Mouse (Mus musculus): Measurements from ENCODE around the gene Hnf1b.

Gene Hnf1b

DNA sequence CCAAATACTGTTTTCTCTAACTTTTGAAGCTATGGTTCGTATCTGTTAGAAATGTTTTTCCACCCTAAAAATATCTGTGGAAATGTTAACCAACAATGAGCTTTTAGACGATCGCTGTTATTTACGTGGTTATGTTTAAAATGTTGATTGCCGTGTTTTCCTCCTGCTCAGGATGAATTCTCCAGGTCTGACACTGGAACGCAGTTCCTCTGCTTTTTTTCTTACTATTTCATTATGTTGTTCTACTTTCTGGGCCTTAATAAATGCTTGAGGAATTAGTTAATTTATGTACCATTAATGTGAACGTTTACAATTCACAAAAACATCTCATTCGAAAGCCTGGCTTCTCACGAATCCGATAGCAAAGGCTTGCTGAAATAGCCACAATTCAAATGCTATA lies 4.2 kb downstream of the Hnf1b start:
- DNase-seq, result no peak

DNA sequence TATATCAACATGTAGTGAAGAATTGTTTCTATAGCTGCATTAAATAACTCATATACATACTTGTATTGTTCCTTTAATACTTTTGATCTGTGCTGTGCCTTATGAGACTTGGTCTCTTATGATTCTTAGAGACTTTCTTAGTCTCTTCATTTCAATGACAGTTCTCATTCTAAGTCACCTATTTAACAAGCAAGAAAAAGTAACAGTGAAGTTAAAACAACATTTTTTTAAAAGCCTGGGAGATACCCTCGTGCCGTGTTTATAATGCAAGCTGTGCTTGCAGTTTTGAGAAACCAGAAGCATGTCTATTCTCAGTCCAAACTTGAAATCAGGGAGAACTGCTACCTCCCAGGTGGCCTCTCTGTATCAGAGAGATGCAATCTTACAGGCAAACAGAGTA lies 4.8 kb downstream of the Hnf1b start:
- no peak for DNase-seq

- DNase-seq, result no peak
Observed at GRCm38 (mm10) chr11:83857256-83857655, 7.4 kb downstream of the Hnf1b start.

- no peak for DNase-seq
Observed at GRCm38 (mm10) chr11:83865286-83865685, 15.4 kb downstream of the Hnf1b start.

DNA sequence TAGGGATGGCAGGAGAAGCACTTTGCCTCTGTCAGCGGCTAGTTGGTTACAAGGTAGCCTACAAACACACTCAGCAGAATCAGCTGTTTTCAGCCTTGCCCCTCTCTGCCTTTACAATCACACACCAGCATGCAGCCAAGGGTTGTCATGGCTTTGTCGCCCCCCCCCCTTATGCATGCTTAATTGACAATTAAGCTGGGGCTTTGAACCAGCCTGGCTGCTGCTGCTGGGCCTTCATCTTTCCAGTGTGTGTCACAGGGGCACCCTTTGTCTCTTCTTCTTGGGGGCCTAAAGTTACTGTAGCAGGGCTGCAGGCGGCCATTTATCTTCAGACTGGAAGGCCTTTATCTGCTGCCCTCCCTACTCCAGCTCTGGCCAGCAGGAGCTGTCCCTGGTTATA lies 17.7 kb downstream of the Hnf1b start:
- no peak for DNase-seq

DNA sequence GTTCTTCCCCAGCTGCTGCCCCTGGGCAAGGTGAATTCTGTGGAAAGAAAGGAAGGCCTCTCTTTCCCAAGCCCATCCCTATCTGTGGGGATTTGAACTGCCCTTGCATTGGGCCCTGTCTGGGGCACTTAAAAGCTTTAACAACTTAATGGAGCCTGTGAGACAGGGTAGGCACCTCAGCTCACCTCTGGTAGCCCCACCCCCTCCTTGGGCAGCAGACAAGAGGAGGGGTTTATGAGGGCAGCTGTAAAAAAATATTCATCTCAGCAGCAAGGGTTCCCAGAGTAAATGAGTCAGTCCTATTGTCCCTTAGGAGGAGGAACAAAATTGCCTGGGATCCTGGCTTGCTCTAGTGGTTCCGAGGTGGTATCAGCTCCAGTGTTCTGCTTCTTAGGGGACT lies 19.3 kb downstream of the Hnf1b start:
- no peak for DNase-seq

- no peak for DNase-seq
Observed at GRCm38 (mm10) chr11:83869686-83870085, 19.8 kb downstream of the Hnf1b start.

- no peak for DNase-seq
Observed at GRCm38 (mm10) chr11:83871780-83872554, 22.1 kb downstream of the Hnf1b start.

GRCm38 (mm10) chr11:83873509-83873908 lies 23.6 kb downstream of the Hnf1b start:
- no peak for DNase-seq

DNA sequence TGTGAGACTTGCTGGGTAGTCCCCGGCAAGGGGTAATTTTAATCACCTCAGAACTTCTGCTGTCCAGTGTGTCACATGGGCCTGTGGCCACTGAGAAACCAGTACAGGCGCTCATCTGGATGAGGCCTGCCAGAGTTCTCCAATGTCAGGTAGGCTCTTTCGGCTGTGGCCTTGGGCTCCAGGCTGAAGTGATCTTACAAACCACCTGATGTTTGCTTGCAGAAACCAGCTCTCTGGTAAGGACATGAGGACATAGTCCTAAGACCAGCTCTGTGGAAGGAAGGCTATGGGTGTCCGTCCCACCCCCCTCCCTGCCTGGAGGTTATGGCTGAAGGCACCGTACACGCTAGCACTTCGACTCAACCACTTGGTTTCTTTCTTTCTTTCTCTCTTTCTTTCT lies 26.8 kb downstream of the Hnf1b start:
- no peak for DNase-seq

GRCm38 (mm10) chr11:83877765-83878164 lies 27.9 kb downstream of the Hnf1b start:
- DNase-seq, result no peak

DNA sequence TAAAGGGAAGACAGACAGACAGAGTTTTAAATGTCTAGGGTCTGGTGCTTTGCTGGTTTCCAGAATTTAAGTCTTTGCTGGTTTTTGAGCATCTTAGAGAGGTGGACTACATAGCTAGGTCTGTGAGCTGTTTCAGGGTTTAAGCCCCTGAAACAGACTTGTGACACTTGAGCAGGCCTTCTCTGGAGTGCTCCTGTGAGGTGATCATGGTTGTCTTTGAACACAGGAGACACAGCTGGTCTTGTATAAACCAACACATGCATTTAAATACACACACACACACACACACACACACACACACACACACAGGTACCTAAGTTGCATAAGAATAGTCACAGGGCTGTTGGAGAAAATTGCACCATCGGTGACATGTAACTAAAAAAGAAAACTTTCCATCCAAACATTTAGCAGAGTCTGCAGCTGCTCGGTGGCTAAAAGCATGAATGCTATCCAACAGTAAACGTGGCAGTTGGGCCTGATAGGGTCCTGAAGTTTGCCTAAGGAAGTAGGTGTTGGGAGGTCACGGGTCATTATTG lies 28.6 kb downstream of the Hnf1b start:
- DNase-seq, result no peak

- DNase-seq, result peak; percentile 26
Observed at GRCm38 (mm10) chr11:83879130-83879529, 29.3 kb downstream of the Hnf1b start.

DNA sequence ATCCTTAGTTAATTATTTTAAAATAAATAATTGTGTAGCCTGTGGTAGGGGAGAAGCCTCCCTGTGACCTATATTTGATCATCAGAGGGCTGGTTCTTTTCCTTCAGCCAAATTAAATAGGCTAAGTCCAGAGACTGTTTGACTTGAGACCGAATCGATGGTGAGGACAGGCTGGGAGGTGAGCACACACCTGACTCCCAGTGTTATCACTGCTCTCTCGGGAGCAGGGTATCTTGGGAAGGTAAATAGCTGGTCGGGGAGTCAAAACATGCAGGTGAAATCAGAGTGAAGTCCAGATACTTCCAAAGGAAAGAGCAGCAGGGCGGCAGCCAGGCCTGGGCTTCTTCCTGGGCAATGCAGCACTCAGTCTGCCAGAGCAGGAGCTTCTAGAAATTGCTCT lies 31.6 kb downstream of the Hnf1b start:
- no peak for DNase-seq

- DNase-seq, result no peak
Observed at GRCm38 (mm10) chr11:83882552-83882951, 32.7 kb downstream of the Hnf1b start.

DNA sequence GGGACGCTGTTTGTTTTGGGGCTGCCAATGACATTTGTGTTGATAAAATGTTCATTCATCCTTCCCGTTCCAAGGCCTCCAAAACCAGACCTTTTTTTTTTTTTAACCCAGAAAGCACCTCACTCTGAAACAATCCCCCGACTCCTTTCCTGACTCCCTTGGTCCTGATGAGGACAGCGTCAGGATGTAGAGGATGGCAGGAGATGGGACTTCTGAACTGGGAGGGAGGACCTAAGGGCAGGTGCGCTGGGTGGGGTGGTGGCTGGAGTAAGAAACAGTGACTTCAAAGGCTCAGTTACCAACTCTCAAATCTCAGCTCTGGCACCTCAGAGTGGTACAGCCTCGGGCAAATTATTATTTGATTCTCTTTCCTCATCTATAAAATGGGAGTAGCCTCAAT lies 33.2 kb downstream of the Hnf1b start:
- no peak for DNase-seq

- no peak for DNase-seq
Observed at GRCm38 (mm10) chr11:83883812-83884211, 33.9 kb downstream of the Hnf1b start.

GRCm38 (mm10) chr11:83885175-83885574 lies 35.3 kb downstream of the Hnf1b start:
- DNase-seq, result no peak

GRCm38 (mm10) chr11:83886746-83887145 lies 36.9 kb downstream of the Hnf1b start:
- no peak for DNase-seq

DNA sequence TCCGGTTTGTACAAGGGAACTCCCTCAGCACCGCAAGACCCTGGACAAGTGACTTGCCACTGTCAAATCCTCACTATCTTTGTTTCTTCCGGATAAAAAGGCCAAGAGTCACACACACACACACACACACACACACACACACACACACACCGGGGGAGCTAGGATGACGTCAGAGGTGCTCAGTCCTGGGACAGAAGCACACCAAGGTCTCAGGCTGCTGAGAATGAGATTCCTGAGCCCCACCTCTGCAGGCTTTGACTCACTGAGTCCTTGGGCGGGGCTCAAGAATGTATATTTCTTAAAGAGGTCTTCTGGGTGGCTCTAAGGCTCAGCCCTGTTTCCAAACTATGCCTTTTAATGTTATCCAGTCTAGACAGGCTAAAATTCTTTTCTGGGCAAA lies 41.5 kb downstream of the Hnf1b start:
- DNase-seq, result no peak

GRCm38 (mm10) chr11:83893325-83893724 lies 43.5 kb downstream of the Hnf1b start:
- DNase-seq, result no peak

GRCm38 (mm10) chr11:83896430-83897410 lies 46.9 kb downstream of the Hnf1b start:
- DNase-seq, result no peak

GRCm38 (mm10) chr11:83897569-83897968 lies 47.7 kb downstream of the Hnf1b start:
- no peak for DNase-seq

DNA sequence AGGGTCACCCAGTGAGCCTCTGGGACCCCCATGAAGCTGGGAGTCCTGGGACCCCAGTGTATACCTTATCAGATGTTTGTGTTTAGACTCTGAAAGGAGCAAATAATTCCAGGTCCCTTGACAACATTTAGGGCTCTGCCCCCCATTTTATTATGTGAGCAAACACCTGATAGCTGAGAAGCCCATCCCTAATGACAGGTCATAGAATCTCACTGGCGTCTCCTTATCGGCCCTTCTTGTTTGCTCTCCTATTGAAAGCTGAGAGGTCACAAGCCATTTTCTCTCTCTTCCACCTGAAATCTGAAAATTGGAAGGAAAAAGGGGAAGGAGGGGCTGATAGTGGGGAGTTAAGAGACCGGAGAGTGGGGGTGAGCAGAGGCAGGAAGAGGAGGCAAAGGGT lies 52.9 kb downstream of the Hnf1b start:
- no peak for DNase-seq

Data from right cerebral cortex, postnatal 14 days (tissue).